Mouse (Mus musculus): ENCODE results near the gene Ifi27. TPM values are rescaled to one million over a fixed set of nuclear protein-coding genes. Genes with fewer than 3 reads are reported as not detected.
"Not testable (repeated sequence)": the region's sequence is repeated elsewhere in the genome, so short reads cannot be mapped to it uniquely, and the experiment has no call there.

The Ifi27 gene
- total RNA-seq, 2 experiments from 2014 or later, result 62.8 to 80.9 TPM

GRCm38 (mm10) chr12:103453361-103453760 lies 19.4 kb downstream of the Ifi27 start:
- DNase-seq, result no peak

DNA sequence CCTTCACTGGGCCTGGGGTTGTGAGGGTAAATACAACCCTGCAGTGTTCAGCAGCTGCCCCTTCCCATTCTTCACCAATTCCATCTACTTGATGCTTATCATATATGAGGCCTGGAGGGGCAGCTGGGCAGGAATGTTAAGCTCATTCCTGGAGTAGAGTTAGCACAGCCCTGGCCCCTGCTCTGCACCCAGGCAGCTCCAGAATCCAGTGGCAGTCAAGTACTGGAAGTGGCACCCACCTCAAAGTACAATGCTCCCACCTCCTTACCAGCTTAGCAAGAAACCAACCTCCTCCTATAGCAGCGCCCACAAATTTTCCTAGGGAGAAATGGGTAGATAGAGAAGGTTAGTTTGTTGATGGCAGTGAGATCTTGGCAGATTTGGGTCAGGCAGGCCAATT lies 22.7 kb downstream of the Ifi27 start:
- DNase-seq, result not testable (repeated sequence)

- no peak for DNase-seq
These were observed 23.1 kb downstream of the Ifi27 start, which contains the start of gene Ifi27l2b for GRCm38 (mm10) chr12:103457140-103457539. Gene Ifi27l2b, minus strand, starts transcription at chr12:103457223.

DNA sequence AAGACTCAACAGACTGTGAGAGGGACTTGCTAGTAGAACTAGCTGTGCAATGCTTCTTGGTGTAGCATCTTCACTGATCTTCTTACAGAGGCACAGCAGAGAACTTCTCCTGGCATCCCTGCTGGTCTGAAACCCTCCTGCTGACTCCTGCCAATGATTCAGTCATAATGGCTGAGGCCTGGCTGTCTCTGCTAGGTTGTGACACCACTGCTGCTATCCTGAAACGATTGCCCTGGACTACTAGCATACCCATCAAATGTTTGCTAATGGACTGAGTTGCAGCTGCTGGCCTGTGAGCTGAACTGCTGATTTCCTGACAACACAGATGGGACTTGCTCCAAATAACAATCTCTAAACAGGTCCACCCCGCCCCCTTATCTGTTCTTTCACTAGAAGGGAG lies 40.5 kb downstream of the Ifi27 start:
- DNase-seq, result no peak

GRCm38 (mm10) chr12:103476779-103477389 lies 42.9 kb downstream of the Ifi27 start:
- no peak for DNase-seq

GRCm38 (mm10) chr12:103477461-103478015 lies 43.5 kb downstream of the Ifi27 start:
- DNase-seq, result no peak

- no peak for DNase-seq
These were observed 47.7 kb downstream of the Ifi27 start for GRCm38 (mm10) chr12:103481671-103482070.

DNA sequence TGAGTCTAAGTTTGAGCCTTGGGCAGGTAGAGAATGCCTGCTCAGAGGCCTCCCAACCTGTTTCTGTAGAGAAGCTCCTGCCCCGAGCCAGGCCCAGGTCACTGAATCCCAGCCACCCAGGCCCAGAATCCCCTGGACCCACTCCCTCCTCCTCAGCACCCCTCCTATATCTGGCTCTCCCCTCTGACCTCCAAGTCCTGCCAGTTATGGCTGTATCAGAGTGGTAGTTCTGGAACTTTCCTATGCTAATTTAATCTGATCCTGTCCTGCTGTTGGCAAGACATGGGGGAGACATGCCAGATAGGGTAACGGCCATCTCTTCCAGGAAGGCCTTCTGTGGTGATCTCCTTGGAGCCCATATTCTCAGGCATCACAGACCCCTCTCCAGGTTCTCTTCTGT lies 48.8 kb downstream of the Ifi27 start:
- no peak for DNase-seq

DNA sequence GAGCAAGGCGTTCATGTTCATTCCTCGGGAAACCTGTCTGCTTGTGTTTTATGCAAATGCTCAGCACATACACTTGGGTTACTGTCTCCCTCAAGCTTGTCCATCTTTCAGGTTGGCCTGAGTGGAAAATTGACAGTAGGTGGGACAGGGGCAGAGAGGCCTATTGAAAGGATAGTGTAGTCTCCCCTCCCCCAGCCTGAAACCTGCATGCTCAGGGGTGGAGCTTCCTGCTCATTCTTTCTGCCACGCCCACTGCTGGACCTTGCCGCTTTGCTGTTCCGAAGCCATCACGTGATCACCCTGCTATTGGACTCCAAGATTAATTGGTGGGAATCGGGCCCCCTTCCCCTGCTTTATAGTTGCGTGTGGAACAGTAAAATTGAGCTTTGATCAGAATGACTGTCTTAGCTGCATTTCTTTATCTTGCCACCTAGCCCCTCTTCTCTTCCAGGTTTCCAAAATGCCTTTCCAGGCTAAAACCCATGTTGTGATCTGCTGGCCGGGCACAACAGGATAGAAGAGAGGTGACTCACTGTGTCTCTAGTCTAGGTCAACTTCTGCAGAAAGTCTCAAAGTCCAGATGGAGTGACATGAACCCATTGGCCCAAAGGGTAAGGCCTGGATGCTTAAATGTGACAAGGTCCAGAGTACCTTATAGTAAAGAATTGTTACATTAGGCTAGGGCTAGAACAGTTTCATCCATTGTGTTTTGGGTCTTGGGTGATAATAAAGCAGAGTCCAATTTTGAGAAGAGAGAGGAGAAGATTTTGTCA lies 50.4 kb downstream of the Ifi27 start:
- DNase-seq, result not testable (repeated sequence)

DNA sequence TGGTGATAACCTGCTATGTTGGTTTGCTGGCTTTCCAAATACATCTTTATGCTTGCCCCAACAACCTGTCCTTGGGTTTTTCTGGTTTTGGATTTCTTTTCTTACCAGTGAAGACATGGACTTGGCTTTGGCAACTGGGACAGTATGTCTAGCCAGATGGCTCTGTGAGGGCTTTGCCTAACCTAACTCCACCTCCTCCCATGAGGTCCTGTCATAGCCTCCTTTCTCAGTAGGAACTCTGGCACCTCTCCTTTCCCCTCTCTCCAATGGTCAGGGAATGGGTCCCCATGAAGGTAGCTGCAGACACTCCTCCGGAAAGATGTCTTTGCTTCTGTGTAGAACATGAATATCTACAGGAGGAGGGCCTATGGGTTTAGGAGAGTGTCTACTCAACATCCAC lies 52.7 kb downstream of the Ifi27 start:
- peak; percentile 51 for DNase-seq

DNA sequence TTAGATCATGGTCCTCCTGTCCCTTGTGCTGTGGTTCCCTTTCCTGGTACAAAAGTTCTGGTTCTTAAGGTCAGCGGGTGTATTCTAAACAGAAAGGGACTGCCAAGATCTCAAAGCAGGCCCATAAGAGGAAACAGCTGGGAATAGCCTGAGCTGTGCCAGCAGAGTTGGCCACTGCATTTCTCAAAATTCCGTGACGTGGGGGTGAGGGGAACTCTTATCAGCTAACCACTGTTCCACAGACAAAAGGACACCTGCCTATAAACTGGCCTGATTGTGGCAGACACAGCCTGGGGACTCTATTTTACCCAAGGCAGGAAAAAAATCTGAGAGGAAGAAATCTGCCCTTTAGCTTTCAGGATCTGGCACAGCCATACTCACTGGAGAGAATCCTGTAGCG lies 53.3 kb downstream of the Ifi27 start:
- DNase-seq, result peak; percentile 66

DNA sequence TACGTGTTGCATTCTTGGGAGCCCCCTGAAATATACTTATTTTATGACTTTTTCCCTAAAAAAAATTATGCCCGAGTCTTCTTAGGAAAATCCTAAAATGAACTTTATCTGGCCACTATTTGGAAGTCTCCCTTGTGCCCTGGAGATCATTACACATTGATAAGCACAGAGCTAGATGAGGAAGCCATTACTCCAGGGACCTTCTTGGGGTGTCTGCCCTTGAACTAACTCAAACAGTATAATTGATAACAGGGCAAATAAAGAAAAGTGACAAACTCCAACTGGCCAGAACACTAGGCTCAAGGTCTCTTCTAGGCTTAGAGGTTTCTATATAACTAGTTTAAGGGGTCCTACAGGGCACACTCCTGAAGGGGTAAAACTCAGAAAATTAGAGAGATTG lies 53.7 kb downstream of the Ifi27 start:
- no peak for DNase-seq

Other genes starting within 250 kb of the Ifi27 start
- gene Prima1, start 192.1 kb upstream of the Ifi27 start, total RNA-seq (2021), result 10 to 100 TPM; 20.1 to 21.1 TPM
- gene Fam181a, start 123.2 kb upstream of the Ifi27 start, total RNA-seq (2021), result not detected
- 100 to 1,000 TPM; 196 to 518 TPM for gene Asb2, start 78.2 kb upstream of the Ifi27 start, total RNA-seq (2021)
- 1 to 10 TPM; 2.0 to 3.5 TPM for gene Otub2, start 45.5 kb upstream of the Ifi27 start, total RNA-seq (2021)
- under 1 TPM; 0.46 to 0.74 TPM for gene 9330161L09Rik, start 26.4 kb upstream of the Ifi27 start, total RNA-seq (2021)
- gene Ddx24, start 8.4 kb upstream of the Ifi27 start, total RNA-seq (2021), result 10 to 100 TPM; 54.4 to 59.7 TPM
- 10 to 100 TPM in 1 of 2 experiments, 1 to 10 TPM in 1; 6.4 to 44.3 TPM for gene Ifi27l2a, start 9.5 kb downstream of the Ifi27 start, total RNA-seq (2021)
- not detected for gene Ifi27l2b, start 23.0 kb downstream of the Ifi27 start, total RNA-seq (2021)
- gene Ppp4r4, start 98.1 kb downstream of the Ifi27 start, total RNA-seq (2021), result under 1 TPM; 0.29 to 0.33 TPM
- gene Serpina10, start 197.2 kb downstream of the Ifi27 start, total RNA-seq (2021), result not detected
- not detected for gene Serpina6, start 223.0 kb downstream of the Ifi27 start, total RNA-seq (2021)
- not detected for gene Serpina16, start 241.9 kb downstream of the Ifi27 start, total RNA-seq (2021)